Mouse (Mus musculus) heart, adult 2 months (tissue): ENCODE data around the gene Msto1. TPM values are rescaled to one million over a fixed set of nuclear protein-coding genes. Genes with fewer than 3 reads are reported as not detected.

ENCODE experiments used
- DNase-seq, 2 experiments: peaks; one replicate each; pipeline ENCODE4 v3.0.0; 2021
- H3K27ac ChIP-seq: fragments of 200-600 bp; 2 replicates; pipeline ENCODE4 v1.8.1; 2022
- H3K27me3 ChIP-seq: fragments of 200-500 bp; 2 replicates; pipeline ENCODE4 v1.6.1; 2012; ENCODE audit warnings: mild to moderate bottlenecking, low read length, inconsistent platforms, mixed read lengths; ENCODE audit not compliant: control insufficient read depth, insufficient read depth
- H3K36me3 ChIP-seq: fragments of 200-500 bp; 2 replicates; pipeline ENCODE4 v1.6.1; 2012; ENCODE audit warnings: low read length, inconsistent platforms; ENCODE audit not compliant: control insufficient read depth, insufficient read depth
- H3K4me1 ChIP-seq: fragments of 200-500 bp; 2 replicates; pipeline ENCODE4 v1.6.1; 2011; ENCODE audit warnings: low read length; ENCODE audit not compliant: control insufficient read depth, insufficient read depth
- H3K4me3 ChIP-seq: fragments of 200-600 bp; 2 replicates; pipeline ENCODE4 v1.8.1; 2022
- H3K79me2 ChIP-seq: fragments of 200-500 bp; replicated peaks from 2 replicates; pipeline ENCODE4 v1.6.1; 2012; ENCODE audit warnings: mild to moderate bottlenecking, inconsistent platforms, low read length, moderate library complexity, mixed read lengths; ENCODE audit not compliant: control insufficient read depth, insufficient read depth
- H3K9ac ChIP-seq: fragments of 200-500 bp; 2 replicates; pipeline ENCODE4 v1.6.1; 2012; ENCODE audit warnings: low read depth, mild to moderate bottlenecking, control low read depth, inconsistent platforms, low read length, mixed read lengths
- CTCF ChIP-seq: fragments of 200-600 bp; IDR thresholded peaks from 2 replicates; pipeline ENCODE4 v1.8.1; 2022; ENCODE audit warnings: antibody characterized with exemption, mild to moderate bottlenecking, moderate library complexity
- EP300 ChIP-seq: fragments of 200-500 bp; IDR thresholded peaks from 2 replicates; pipeline ENCODE4 v1.6.1; 2011; ENCODE audit warnings: low read depth, low read length, control low read depth; ENCODE audit not compliant: insufficient read depth
- POLR2A ChIP-seq: fragments of 200-500 bp; IDR thresholded peaks from 2 replicates; pipeline ENCODE4 v1.6.1; 2011; ENCODE audit warnings: mild to moderate bottlenecking, low read depth, low read length, control low read depth; ENCODE audit not compliant: insufficient read depth
- WGBS: fragments of 180-500 bp; shearing (Covaris S2); methylation state at CpG from one replicate; pipeline ENCODE4 v1.1.7; 2018; 5-methylcytosine and 5-hydroxymethylcytosine counted together
- intact Hi-C: fragments of 180-260 bp; cut with DNase I; formaldehyde crosslinking; loops from one replicate; pipeline ENCODE4 v1.15.1; 2025
- polyA plus RNA-seq: library from polyadenylated mRNA; depleted of rRNA; stranded (reverse); fragments of >200 nt; gene quantifications from 2 replicates; pipeline ENCODE4 v1.2.3, GENCODE M21; 2012
- total RNA-seq, 2 experiments: library from RNA; stranded (reverse); gene quantifications; 2 replicates each; pipeline ENCODE4 v1.2.3; 2021

The Msto1 gene
- total and polyA plus RNA-seq, 3 experiments = 12.4 to 21.6 (median 12.6) TPM

DNA sequence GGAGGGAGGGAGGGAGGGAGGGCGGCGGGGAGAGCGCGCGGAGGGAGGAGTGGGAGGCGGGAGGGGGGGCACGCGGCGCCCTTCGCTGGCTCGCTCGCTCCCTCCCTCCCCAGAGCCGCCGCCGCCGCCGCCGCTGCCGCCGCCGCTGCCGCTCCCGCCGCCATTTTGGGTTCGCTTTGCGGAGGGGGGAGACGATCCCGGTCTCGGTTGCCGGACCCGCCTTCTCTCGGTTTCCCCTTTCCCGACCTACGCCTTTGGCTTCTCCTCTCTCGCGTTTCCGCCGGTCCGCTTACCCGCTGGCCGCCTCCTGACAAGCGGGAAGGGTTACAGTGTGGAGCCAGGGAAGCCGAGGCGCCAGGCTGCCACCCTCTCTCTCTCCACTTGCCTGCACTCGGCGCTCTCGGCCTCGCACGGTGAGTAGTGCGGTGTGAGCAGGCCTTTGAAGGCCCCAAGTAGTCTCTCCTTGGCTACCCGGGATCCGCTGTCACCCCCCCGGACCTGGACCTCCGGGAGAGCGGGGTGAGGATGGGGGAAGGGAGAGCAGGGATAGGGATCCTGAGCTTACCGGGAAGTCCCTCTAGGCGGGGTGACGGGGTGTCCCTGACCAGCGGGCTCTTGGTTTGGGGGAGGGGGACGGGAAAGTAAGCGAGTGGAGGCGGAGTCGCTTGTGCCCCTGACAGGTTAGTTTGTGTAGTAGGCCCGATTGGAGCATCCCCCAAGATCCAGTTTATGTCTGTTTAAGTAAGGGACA, 37.0 kb upstream of the Msto1 start, which contains the start of the genes Ash1l and Dap3:
Gene Ash1l, plus strand, starts transcription at position 47 of the 751 bp plus-strand sequence.
Gene Dap3, minus strand, starts transcription at position 606 of the 751 bp plus-strand sequence.
- peak within 1 kb of the TSS; percentile 98 for H3K4me3 ChIP-seq
- H3K79me2 ChIP-seq = peaks cover 3% of the 10 kb centered on the region
- TF ChIP-seq POLR2A (no peak; the same call in 1 of the 2 replicates), CTCF (peak; percentile 62)
- peak within 1 kb of the TSS; percentile 99 for H3K9ac ChIP-seq
- 2% methylated on average over 41 of the region's 64 CpGs for WGBS
- DNase-seq = peak; percentile 86 to 87
- H3K4me1 ChIP-seq = peaks cover 6% of the 10 kb centered on the region
- H3K27ac ChIP-seq = peak within 1 kb of the TSS; percentile 99
- peaks cover 13% of the 10 kb centered on the region for H3K36me3 ChIP-seq
- intact Hi-C loops = loop anchor here (2.0 to 5.0 kb wide), 2 partner anchors 36 to 42 kb away; no protein-coding TSS in a partner anchor
- no peaks in the 10 kb centered on the region for H3K27me3 ChIP-seq

DNA sequence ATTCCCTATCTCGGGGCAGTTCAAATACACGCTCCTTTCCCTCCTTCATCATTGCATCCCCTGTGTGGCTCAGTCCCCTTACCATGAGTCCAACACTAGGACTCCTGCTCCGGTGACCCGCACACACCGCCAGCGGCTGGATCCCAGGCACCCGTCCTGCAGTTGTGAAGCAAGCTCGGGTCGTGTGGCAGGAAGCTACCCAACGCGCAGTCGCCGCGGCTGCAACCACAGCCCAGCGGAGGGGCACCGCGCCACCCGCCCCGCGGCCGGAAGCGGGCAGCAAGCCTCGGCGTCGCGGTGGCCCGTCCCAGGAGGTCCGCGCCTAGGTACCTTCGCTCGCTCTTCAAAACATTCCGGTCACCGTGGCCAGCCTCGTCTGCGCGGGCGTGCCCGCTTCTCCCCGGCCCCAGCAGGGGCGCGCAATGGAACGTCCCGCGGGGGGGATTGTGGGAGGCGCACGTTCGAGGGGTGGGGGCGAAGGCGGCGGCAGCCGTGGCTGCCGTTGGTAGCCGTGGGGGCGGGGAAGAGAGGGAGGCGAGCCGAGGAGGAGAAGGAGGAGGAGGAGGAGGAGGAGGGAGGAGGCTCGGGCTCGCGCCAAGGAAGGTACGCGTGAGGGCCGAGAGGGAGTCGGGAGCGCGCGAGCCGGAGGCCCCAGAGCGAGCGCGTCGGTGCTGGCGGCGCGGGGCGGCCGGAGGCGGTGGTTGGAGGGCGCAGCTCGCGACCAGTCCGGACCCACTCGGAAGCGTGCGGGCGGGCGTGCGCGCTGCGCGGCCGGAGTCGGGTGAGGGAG, 36.2 kb upstream of the Msto1 start:
- peak; percentile 91 to 93 for DNase-seq
- no peaks in the 10 kb centered on the region for H3K27me3 ChIP-seq
- TF ChIP-seq EP300 (0 out of 2 replicates have a peak, but pooled peaks have one; percentile 10), POLR2A (peak; percentile 96), CTCF (no peak)
- under 1% methylated on average over 75 of the region's 92 CpGs for WGBS
- H3K27ac ChIP-seq = peak overlapping the region; percentile 99
- H3K9ac ChIP-seq = peak overlapping the region; percentile 99
- H3K4me1 ChIP-seq = peaks cover 5% of the 10 kb centered on the region
- peaks cover 1% of the 10 kb centered on the region; the same call in 1 of the 2 replicates for H3K79me2 ChIP-seq
- peak overlapping the region; percentile 98 for H3K4me3 ChIP-seq
- peaks cover 11% of the 10 kb centered on the region for H3K36me3 ChIP-seq
- intact Hi-C loops = loop anchor here (2.0 to 10.0 kb wide), 4 partner anchors 35 to 265 kb away; partner anchors contain the start of genes Clk2, Hcn3 and Thbs3

DNA sequence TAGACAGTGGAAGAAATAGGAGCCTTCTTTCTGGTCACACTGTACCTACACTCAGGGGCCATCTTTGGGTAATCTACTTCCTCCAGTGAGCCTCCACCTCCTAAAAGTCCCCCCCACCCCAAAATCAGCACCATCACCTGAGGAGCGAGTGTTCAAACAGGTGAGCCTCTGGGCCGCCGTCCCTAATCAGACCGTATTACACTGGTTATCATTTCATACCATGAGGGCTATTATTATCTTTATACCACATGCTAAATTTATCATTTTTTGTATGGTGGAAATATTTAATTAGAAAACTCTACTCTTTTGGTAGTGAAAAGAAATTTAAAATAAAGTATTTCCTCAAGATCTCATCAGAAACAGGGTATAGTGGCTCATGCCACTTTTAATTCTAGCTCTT, 30.3 kb upstream of the Msto1 start:
- WGBS = 85% methylated on average over 4 of the region's 4 CpGs
- no peak for DNase-seq
- Histone ChIP-seq H3K36me3 (peaks cover 1% of the 10 kb centered on the region; the same call in 1 of the 2 replicates), H3K79me2 (no peaks in the 10 kb centered on the region; the same call in 1 of the 2 replicates), H3K4me1 (no peaks in the 10 kb centered on the region; the same call in 1 of the 2 replicates), H3K27me3 (no peaks in the 10 kb centered on the region), H3K27ac (no peak overlapping the region), H3K4me3 (no peak overlapping the region), H3K9ac (no peak overlapping the region)
- no peak for TF ChIP-seq POLR2A
- TF ChIP-seq EP300 = no peak
- TF ChIP-seq CTCF = no peak
- intact Hi-C loops = loop anchor here (10.0 kb wide), 2 partner anchors 221 to 271 kb away; partner anchors contain the start of genes Clk2, Hcn3 and Thbs3

- WGBS = 87% methylated on average over 10 of the region's 10 CpGs
- H3K4me1 ChIP-seq = no peaks in the 10 kb centered on the region
- no peak for DNase-seq
- H3K4me3 ChIP-seq = no peak overlapping the region
- no peak overlapping the region for H3K9ac ChIP-seq
- intact Hi-C loops = loop anchor here (10.0 kb wide), 2 partner anchors 222 to 272 kb away; partner anchors contain the start of genes Clk2, Hcn3 and Thbs3
- TF ChIP-seq POLR2A (no peak), EP300 (no peak)
- H3K36me3 ChIP-seq = no peaks in the 10 kb centered on the region
- H3K79me2 ChIP-seq = no peaks in the 10 kb centered on the region; the same call in 1 of the 2 replicates
- no peak overlapping the region for H3K27ac ChIP-seq
- no peaks in the 10 kb centered on the region for H3K27me3 ChIP-seq
Measured at GRCm38 (mm10) chr3:88942316-88942880, 28.6 kb upstream of the Msto1 start.

DNA sequence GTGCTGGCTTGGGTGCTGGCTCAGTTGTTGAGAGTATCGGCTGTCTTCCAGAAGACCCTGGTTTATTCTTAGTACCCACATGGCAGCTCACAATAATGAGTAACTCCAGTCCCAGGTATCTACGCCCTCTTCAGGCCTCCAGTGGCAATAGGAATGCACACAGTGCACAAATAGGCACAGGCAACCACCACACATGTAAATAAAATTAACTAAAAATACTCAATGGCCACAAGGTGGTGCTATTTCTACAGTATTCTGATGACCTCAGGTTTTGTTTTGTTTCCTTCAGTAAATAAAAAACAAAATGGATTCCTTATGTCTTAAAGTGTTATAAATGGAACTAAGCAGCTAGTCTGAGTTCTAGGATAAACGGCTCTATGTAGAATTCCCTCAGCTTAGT, 25.9 kb upstream of the Msto1 start:
- Histone ChIP-seq H3K27me3 (no peaks in the 10 kb centered on the region), H3K36me3 (no peaks in the 10 kb centered on the region), H3K4me3 (no peak overlapping the region), H3K9ac (no peak overlapping the region), H3K79me2 (no peaks in the 10 kb centered on the region; the same call in 1 of the 2 replicates), H3K27ac (no peak overlapping the region), H3K4me1 (no peaks in the 10 kb centered on the region)
- intact Hi-C loops = loop anchor here (2.0 to 10.0 kb wide), 4 partner anchors 53 to 275 kb away; partner anchors contain the start of genes Clk2, Hcn3 and Thbs3
- TF ChIP-seq EP300 (no peak), POLR2A (no peak), CTCF (peak; percentile 85)
- no peak for DNase-seq
- WGBS = 52% methylated on average over 3 of the region's 3 CpGs
